1 mouse cellular context compared by ENCODE assay signal in the genomic region with DNA sequence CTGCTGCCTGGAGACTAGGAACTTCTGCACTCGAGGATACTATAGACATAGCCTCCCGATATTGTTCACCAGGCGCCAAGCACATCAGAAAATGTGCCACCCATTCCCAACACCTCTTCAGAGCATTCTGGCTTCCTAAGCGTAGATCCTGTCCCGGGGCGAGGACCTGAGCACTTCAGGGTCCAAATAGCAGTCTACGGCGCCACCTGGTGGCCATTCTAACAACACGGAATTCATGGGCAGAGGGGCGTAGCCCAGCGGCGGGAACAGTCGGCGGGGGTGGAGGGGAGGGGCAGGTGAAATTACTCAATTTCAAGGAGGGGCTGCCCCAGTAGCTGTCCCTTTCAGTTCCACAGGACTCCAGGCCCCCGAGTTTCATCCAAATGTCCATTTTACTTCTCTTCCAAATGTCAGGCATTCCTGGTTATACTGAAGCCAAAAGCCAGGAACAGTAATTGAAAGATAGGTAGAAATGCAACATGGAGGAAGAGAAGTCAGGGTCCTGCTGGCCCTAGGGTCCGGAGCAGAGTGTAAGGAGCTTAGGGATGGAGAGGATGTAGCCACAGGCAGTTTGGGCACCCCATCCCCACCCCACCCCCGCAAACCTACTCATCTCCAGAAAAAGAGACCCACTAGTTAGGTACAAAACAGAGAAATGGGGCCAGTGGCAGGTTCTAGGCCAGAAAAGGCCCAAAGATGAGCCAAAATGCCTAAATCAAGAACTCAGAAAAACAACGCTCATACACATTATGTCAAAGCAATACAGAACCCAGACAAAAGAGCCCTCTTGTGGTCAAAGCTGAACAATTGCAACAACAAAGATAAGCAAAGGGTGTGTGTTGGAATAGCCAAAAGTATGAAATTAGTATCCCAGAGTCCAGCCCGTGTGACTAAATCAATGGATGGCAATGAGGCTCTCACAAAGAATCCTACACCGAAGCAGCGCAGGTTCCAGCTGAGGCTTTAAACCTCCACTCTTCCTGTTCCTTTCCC.
TF ChIP-seq lines count a peak whose summit lies in the region.

No protein-coding gene starts in this region.

TF ChIP-seq in MEL, 35 proteins besides CTCF, POLR2A, EP300 and RAD21:
- TF ChIP-seq RCOR1 (IDR thresholded peaks at IDR 0.05; ENCODE audit: low read depth, low read length): no peak
- TF ChIP-seq MAX (IDR thresholded peaks at IDR 0.05; ENCODE audit: low read length): no peak
- TF ChIP-seq MXI1 (IDR thresholded peaks at IDR 0.05; ENCODE audit: low read depth, low read length): peak; percentile 38
- no peak for TF ChIP-seq ZMIZ1 (IDR thresholded peaks at IDR 0.05; ENCODE audit: low read depth, low read length)
- TF ChIP-seq USF1 (IDR thresholded peaks at IDR 0.05; ENCODE audit: low read depth, low read length): no peak
- TF ChIP-seq POLR2AphosphoS5 (IDR thresholded peaks at IDR 0.05; ENCODE audit: borderline replicate concordance, low read depth, low read length): no peak
- TF ChIP-seq MYC (IDR thresholded peaks at IDR 0.05; ENCODE audit: low read depth, low read length): 0 out of 2 replicates have a peak, but pooled peaks have one; percentile 28
- TF ChIP-seq TBP (IDR thresholded peaks at IDR 0.05; ENCODE audit: low read depth, low read length): 0 out of 2 replicates have a peak, but pooled peaks have one; percentile 7
- no peak for TF ChIP-seq CHD1 (IDR thresholded peaks at IDR 0.05; ENCODE audit: low read depth, low read length)
- no peak for TF ChIP-seq NELFE (IDR thresholded peaks at IDR 0.05; ENCODE audit: low read depth, low read length)
- TF ChIP-seq NRF1 (IDR thresholded peaks at IDR 0.05; ENCODE audit: insufficient read depth, low read depth, low read length, poor library complexity, severe bottlenecking): no peak
- peak; percentile 83 for TF ChIP-seq GATA1 (IDR thresholded peaks at IDR 0.05; ENCODE audit: low read depth, low read length)
- TF ChIP-seq SMC3 (IDR thresholded peaks at IDR 0.05; ENCODE audit: low read depth, low read length): peak; percentile 97
- peak; percentile 35; the same call in 1 of the 2 replicates for TF ChIP-seq MAZ (IDR thresholded peaks at IDR 0.05; ENCODE audit: low read depth, low read length)
- no peak for TF ChIP-seq BHLHE40 (IDR thresholded peaks at IDR 0.05; ENCODE audit: borderline replicate concordance, low read depth, low read length)
- peak; percentile 76 for TF ChIP-seq SIN3A (IDR thresholded peaks at IDR 0.05; ENCODE audit: low read length)
- no peak for TF ChIP-seq ETS1 (IDR thresholded peaks at IDR 0.05; ENCODE audit: low read depth, low read length)
- TF ChIP-seq TCF12 (IDR thresholded peaks at IDR 0.05; ENCODE audit: low read depth, low read length): no peak
- peak; percentile 31 for TF ChIP-seq TAL1 (IDR thresholded peaks at IDR 0.05; ENCODE audit: low read length)
- TF ChIP-seq MEF2A (IDR thresholded peaks at IDR 0.05; ENCODE audit: extremely low read depth, insufficient replicate concordance, low read depth, low read length, poor library complexity, severe bottlenecking): no peak
- TF ChIP-seq ELF1 (IDR thresholded peaks at IDR 0.05; ENCODE audit: low read depth, low read length): no peak
- peak; percentile 97 for TF ChIP-seq ZC3H11A (IDR thresholded peaks at IDR 0.05; ENCODE audit: low read depth, low read length)
